Mouse (Mus musculus) liver, postnatal 0 days (tissue): ENCODE results near the gene St7.

Experiments used
- CTCF ChIP-seq: sonication (generic); IDR thresholded peaks from 2 replicates; pipeline ENCODE4 v1.5.1; 2016; ENCODE audit warnings: antibody characterized with exemption, low read depth
- EP300 ChIP-seq: IDR thresholded peaks from 2 replicates; pipeline ENCODE4 v1.6.1; 2016; ENCODE audit warnings: antibody characterized with exemption, low read depth, mild to moderate bottlenecking

DNA sequence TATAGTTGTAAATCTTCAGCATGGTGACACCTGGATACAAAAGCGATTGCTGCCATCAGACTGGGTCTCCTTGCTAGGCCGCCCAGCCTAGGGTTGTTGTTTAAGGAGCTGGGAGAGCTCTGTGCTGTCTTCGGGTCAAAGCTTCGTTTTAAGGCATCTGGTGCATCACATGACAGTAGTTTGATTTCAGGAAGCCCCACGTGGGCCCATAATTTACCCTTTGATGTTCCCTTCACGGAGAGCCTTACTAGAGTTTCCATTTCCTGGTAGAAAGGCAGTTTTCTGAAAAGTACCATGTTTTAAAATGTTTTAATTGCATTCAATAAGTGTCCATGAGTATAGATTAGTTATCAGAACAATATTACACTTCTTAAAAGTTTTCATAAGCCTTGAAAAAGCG is 239.1 kb downstream of the St7 start:
- TF ChIP-seq CTCF = no peak
- TF ChIP-seq EP300 = no peak
